Comparison of ENCODE assay signal across 32 mouse cellular contexts in the genomic region with DNA sequence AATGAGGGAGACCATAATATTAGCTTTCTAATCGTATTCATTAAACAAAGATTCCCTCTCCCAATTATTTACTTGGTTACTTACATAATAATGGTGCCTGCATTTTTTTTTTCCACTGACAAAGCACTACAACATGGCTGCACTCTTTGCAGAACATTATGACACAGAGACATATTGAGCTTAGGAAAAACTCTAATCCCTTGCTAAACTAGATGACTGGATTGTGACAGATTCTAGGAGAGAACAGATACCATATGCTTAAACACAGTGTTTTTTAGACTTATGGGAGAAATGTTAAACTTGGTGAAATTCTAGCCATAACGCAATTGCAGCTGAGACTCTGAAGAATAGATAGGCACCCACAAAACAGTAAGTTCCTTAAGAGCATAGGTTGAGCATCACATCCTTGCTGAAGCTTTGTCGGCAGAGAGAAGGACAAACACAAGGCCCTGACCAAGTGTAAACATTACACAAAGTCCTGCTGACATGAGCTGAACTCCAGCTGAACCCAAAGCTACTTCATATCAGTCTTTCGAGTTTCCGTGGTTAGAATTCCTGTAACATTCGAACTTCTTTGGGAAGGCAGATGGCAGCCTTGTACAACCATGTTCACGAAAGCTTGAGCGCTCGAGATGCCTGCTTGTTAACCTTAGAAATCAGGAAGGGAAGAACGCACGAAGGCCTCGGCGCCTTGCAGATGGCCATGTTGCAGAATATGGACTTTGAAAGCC. TPM values are rescaled to one million over a fixed set of nuclear protein-coding genes. Genes with fewer than 3 reads are reported as not detected.
DNase-seq lines count a peak whose midpoint lies in the region; ATAC-seq and TF ChIP-seq lines count a peak whose summit lies in the region.
"Had no signal": no experiment of that assay in that cellular context is flagged by ENCODE, and none has a peak within 500 bp of the region (broad histone marks: within the 10 kb centered on the region; RNA-seq: fewer than 3 reads in every experiment).

No protein-coding gene starts in this region.

- H3K36me3 ChIP-seq in heart, postnatal 0 days (replicated peaks; ENCODE audit: control insufficient read depth, insufficient read depth, low read length): no peaks in the 10 kb centered on the region
- H3K36me3 ChIP-seq in liver, postnatal 0 days (replicated peaks; ENCODE audit: insufficient read depth, low read length): no peaks in the 10 kb centered on the region
- H3K36me3 ChIP-seq in liver, embryonic 11.5 days (ENCODE audit: control insufficient read depth, insufficient read depth, low read length): no peaks in the 10 kb centered on the region
- no peaks in the 10 kb centered on the region for H3K36me3 ChIP-seq in midbrain, postnatal 0 days (ENCODE audit: insufficient read depth, low read length)
- no peaks in the 10 kb centered on the region for H3K36me3 ChIP-seq in midbrain, embryonic 10.5 days
- H3K36me3 ChIP-seq: embryonic facial prominence, embryonic 13.5 days; forebrain, embryonic 10.5 days; heart, embryonic 10.5 days; liver, embryonic 12.5 days; neural tube, embryonic 12.5 days had no signal

- no peak for ATAC-seq in heart, postnatal 0 days (ENCODE audit: insufficient read depth, low read depth)
- peak; percentile 74 for ATAC-seq in liver, postnatal 0 days
- no peak for ATAC-seq in liver, embryonic 11.5 days (replicated peaks; ENCODE audit: low FRiP score)
- ATAC-seq in midbrain, postnatal 0 days (ENCODE audit: low FRiP score): no peak
- ATAC-seq: CD4-positive, CD25-positive, alpha-beta regulatory T cell, adult 4 months; forebrain, embryonic 16.5 days; liver, embryonic 12.5 days; midbrain, embryonic 16.5 days had no signal

- H3K9ac ChIP-seq in heart, postnatal 0 days (replicated peaks; ENCODE audit: low read depth, low read length): no peak overlapping the region
- H3K9ac ChIP-seq in liver, postnatal 0 days (replicated peaks): no peak overlapping the region
- H3K9ac ChIP-seq in liver, embryonic 11.5 days (ENCODE audit: low read depth, low read length): no peak overlapping the region
- no peak overlapping the region for H3K9ac ChIP-seq in midbrain, postnatal 0 days (replicated peaks; ENCODE audit: low read length, poor library complexity, severe bottlenecking)
- H3K9ac ChIP-seq: embryonic facial prominence, embryonic 13.5 days; hindbrain, embryonic 14.5 days; liver, embryonic 12.5 days; neural tube, embryonic 12.5 days had no signal

- no peak overlapping the region for H3K27ac ChIP-seq in heart, postnatal 0 days (ENCODE audit: low read depth)
- no peak overlapping the region for H3K27ac ChIP-seq in liver, postnatal 0 days (ENCODE audit: low read depth)
- no peak overlapping the region for H3K27ac ChIP-seq in liver, embryonic 11.5 days (ENCODE audit: low read depth, low read length)
- H3K27ac ChIP-seq in midbrain, postnatal 0 days (ENCODE audit: low read depth, low read length): no peak overlapping the region
- no peak overlapping the region for H3K27ac ChIP-seq in midbrain, embryonic 10.5 days (replicated peaks)
- H3K27ac ChIP-seq: embryonic facial prominence, embryonic 13.5 days; forebrain, embryonic 10.5 days; heart, embryonic 10.5 days; hindbrain, embryonic 14.5 days; liver, embryonic 12.5 days; neural tube, embryonic 12.5 days had no signal

- no peaks in the 10 kb centered on the region for H3K9me3 ChIP-seq in heart, postnatal 0 days (replicated peaks; ENCODE audit: control insufficient read depth, low read length)
- H3K9me3 ChIP-seq in liver, postnatal 0 days (ENCODE audit: low read length): no peaks in the 10 kb centered on the region
- H3K9me3 ChIP-seq in liver, embryonic 11.5 days (ENCODE audit: control insufficient read depth, low read length): no peaks in the 10 kb centered on the region
- no peaks in the 10 kb centered on the region for H3K9me3 ChIP-seq in midbrain, postnatal 0 days (ENCODE audit: low read length)
- H3K9me3 ChIP-seq in midbrain, embryonic 10.5 days (replicated peaks): no peaks in the 10 kb centered on the region
- H3K9me3 ChIP-seq: embryonic facial prominence, embryonic 13.5 days; forebrain, embryonic 10.5 days; heart, embryonic 10.5 days; liver, embryonic 12.5 days; neural tube, embryonic 12.5 days had no signal

- WGBS in heart, postnatal 0 days: 37% methylated on average over 13 of the region's 13 CpGs
- 51% methylated on average over 13 of the region's 13 CpGs for WGBS in liver, postnatal 0 days (ENCODE audit: insufficient replicate concordance)
- 64% methylated on average over 13 of the region's 13 CpGs for WGBS in liver, embryonic 11.5 days
- 86% methylated on average over 13 of the region's 13 CpGs for WGBS in midbrain, postnatal 0 days
- 86% methylated on average over 13 of the region's 13 CpGs for WGBS in midbrain, embryonic 10.5 days

- no peak for TF ChIP-seq EP300 in heart, postnatal 0 days (IDR thresholded peaks at IDR 0.05; ENCODE audit: low read depth)
- no peak for TF ChIP-seq EP300 in liver, postnatal 0 days (IDR thresholded peaks at IDR 0.05; ENCODE audit: low read depth)

- no peak for DNase-seq in heart, postnatal 0 days (ENCODE audit: low spot score)
- DNase-seq in heart, postnatal 10 days: no peak
- no peak for DNase-seq in liver, postnatal 0 days
- no peak for DNase-seq in liver, embryonic 11.5 days (ENCODE audit: low spot score)
- no peak for DNase-seq in midbrain, postnatal 0 days (ENCODE audit: low spot score)
- DNase-seq in midbrain, embryonic 10.5 days (ENCODE audit: low spot score): no peak
- DNase-seq in yolk sac, embryonic 10.5 days (ENCODE audit: low spot score): peak; percentile 41
- DNase-seq: adrenal gland, postnatal 14 days; cerebellum, adult 11 months; cerebellum, postnatal 10 days; kidney, adult 8-10 months; kidney, postnatal 14 days; layer of hippocampus, adult 9-11 months; lung, adult 18-20 months; right cerebral cortex, postnatal 4 days; thymus, postnatal 14 days had no signal

- H3K4me1 ChIP-seq in heart, postnatal 0 days (ENCODE audit: control insufficient read depth, insufficient read depth): no peaks in the 10 kb centered on the region
- no peaks in the 10 kb centered on the region; the same call in 1 of the 2 replicates for H3K4me1 ChIP-seq in liver, postnatal 0 days (ENCODE audit: insufficient read depth)
- no peaks in the 10 kb centered on the region for H3K4me1 ChIP-seq in liver, embryonic 11.5 days (replicated peaks; ENCODE audit: control insufficient read depth, insufficient read depth, low read length)
- H3K4me1 ChIP-seq in midbrain, postnatal 0 days (ENCODE audit: insufficient read depth, low read length): no peaks in the 10 kb centered on the region
- H3K4me1 ChIP-seq in midbrain, embryonic 10.5 days: no peaks in the 10 kb centered on the region
- H3K4me1 ChIP-seq: embryonic facial prominence, embryonic 13.5 days; forebrain, embryonic 10.5 days; liver, embryonic 12.5 days; neural tube, embryonic 12.5 days had no signal

- TF ChIP-seq CTCF in heart, postnatal 0 days (IDR thresholded peaks at IDR 0.05; ENCODE audit: low read depth): peak; percentile 11; the same call in 1 of the 2 replicates
- TF ChIP-seq CTCF in liver, postnatal 0 days (IDR thresholded peaks at IDR 0.05; ENCODE audit: low read depth): no peak; the same call in 1 of the 2 replicates
- TF ChIP-seq CTCF in midbrain, postnatal 0 days (IDR thresholded peaks at IDR 0.05): 0 out of 2 replicates have a peak, but pooled peaks have one; percentile 3

- no peak overlapping the region for H3K4me3 ChIP-seq in heart, postnatal 0 days (ENCODE audit: low read depth, low read length)
- H3K4me3 ChIP-seq in liver, postnatal 0 days (ENCODE audit: low read depth, low read length): no peak overlapping the region
- H3K4me3 ChIP-seq in liver, embryonic 11.5 days (ENCODE audit: low read depth, low read length): no peak overlapping the region
- H3K4me3 ChIP-seq in midbrain, postnatal 0 days (ENCODE audit: low read depth, low read length): no peak overlapping the region
- no peak overlapping the region for H3K4me3 ChIP-seq in midbrain, embryonic 10.5 days
- H3K4me3 ChIP-seq: embryonic facial prominence, embryonic 13.5 days; forebrain, embryonic 10.5 days; heart, embryonic 10.5 days; liver, embryonic 12.5 days; myocyte; neural tube, embryonic 12.5 days had no signal

- intact Hi-C loops in heart, postnatal 10 days (cut with DNase I): no loop called here

- no peaks in the 10 kb centered on the region for H3K27me3 ChIP-seq in heart, postnatal 0 days (ENCODE audit: control insufficient read depth, insufficient read depth, low read length)
- H3K27me3 ChIP-seq in liver, postnatal 0 days (ENCODE audit: insufficient read depth, low read length): no peaks in the 10 kb centered on the region
- no peaks in the 10 kb centered on the region for H3K27me3 ChIP-seq in liver, embryonic 11.5 days (replicated peaks; ENCODE audit: control insufficient read depth, insufficient read depth, low read length)
- H3K27me3 ChIP-seq in midbrain, postnatal 0 days (ENCODE audit: insufficient read depth, low read length): no peaks in the 10 kb centered on the region
- no peaks in the 10 kb centered on the region for H3K27me3 ChIP-seq in midbrain, embryonic 10.5 days (ENCODE audit: low read depth, poor library complexity, severe bottlenecking)
- H3K27me3 ChIP-seq: embryonic facial prominence, embryonic 13.5 days; liver, embryonic 12.5 days; neural tube, embryonic 12.5 days had no signal

- H3K4me2 ChIP-seq in heart, postnatal 0 days (ENCODE audit: low read depth, low read length): no peak overlapping the region
- H3K4me2 ChIP-seq in liver, postnatal 0 days (ENCODE audit: low read depth, low read length): peak overlapping the region; percentile 11; the same call in 1 of the 2 replicates
- no peak overlapping the region for H3K4me2 ChIP-seq in liver, embryonic 11.5 days
- no peak overlapping the region for H3K4me2 ChIP-seq in midbrain, postnatal 0 days (ENCODE audit: low read depth, low read length, poor library complexity, severe bottlenecking)
- H3K4me2 ChIP-seq: embryonic facial prominence, embryonic 13.5 days; hindbrain, embryonic 14.5 days; liver, embryonic 12.5 days; midbrain, embryonic 11.5 days; neural tube, embryonic 12.5 days had no signal

RNA-seq across cellular contexts. Expression of gene Sp5, which starts 53.4 kb away (rescaled TPM):
- total RNA-seq in heart, postnatal 0 days (2014; rRNA removed; ENCODE audit: low replicate concordance): 2.6 TPM in 1 of 2 replicates, not detected in the other
- 0.11 and 0.15 TPM in 2 replicates for polyA plus RNA-seq in heart, postnatal 0 days (2015; fragmentation: Nextera tagmentation; extraction: Ambion mirVana)
- total RNA-seq in heart, postnatal 10 days (2021): under 1 TPM; 0.12 to 0.27 TPM
- polyA plus RNA-seq in liver, postnatal 0 days (2015; fragmentation: Nextera tagmentation; extraction: Ambion mirVana): 0.06 TPM in 1 of 2 replicates, not detected in the other
- polyA plus RNA-seq in liver, embryonic 11.5 days (2014; fragmentation: Nextera tagmentation; extraction: Ambion mirVana): 1.1 TPM in 2 replicates
- 24.0 and 26.3 TPM in 2 replicates for total RNA-seq in midbrain, postnatal 0 days (2014; rRNA removed)
- polyA plus RNA-seq in midbrain, postnatal 0 days (2015; fragmentation: Nextera tagmentation; extraction: Ambion mirVana): 21.7 and 22.8 TPM in 2 replicates
- polyA plus RNA-seq in midbrain, embryonic 10.5 days (2016; fragmentation: Nextera tagmentation; extraction: Ambion mirVana): 12.9 and 15.9 TPM in 2 replicates
- total RNA-seq: common myeloid progenitor, adult 5-6 weeks; gastrocnemius, adult 8-10 months; hematopoietic stem cell, adult 5-6 weeks; megakaryocyte progenitor cell, adult 5-6 weeks had no signal
- polyA plus RNA-seq: CD4-positive, CD25-positive, alpha-beta regulatory T cell, adult 4 months; myocyte; spleen, adult 2 months had no signal
